Mouse (Mus musculus) kidney, adult 2 months (tissue): ENCODE results near the gene Borcs7. TPM values are rescaled to one million over a fixed set of nuclear protein-coding genes. Genes with fewer than 3 reads are reported as not detected.

Experiments used
- DNase-seq: peaks from one replicate; pipeline ENCODE4 v3.0.0; 2021
- H3K27ac ChIP-seq: fragments of 200-500 bp; 2 replicates; pipeline ENCODE4 v1.5.1; 2012; ENCODE audit warnings: low read depth, low read length, control low read depth, inconsistent platforms; ENCODE audit not compliant: insufficient read depth
- H3K27me3 ChIP-seq: fragments of 200-500 bp; replicated peaks from 2 replicates; pipeline ENCODE4 v1.6.1; 2012; ENCODE audit warnings: mild to moderate bottlenecking, moderate library complexity, low read length, inconsistent platforms; ENCODE audit not compliant: control insufficient read depth, insufficient read depth
- H3K36me3 ChIP-seq: fragments of 200-500 bp; 2 replicates; pipeline ENCODE4 v1.6.1; 2012; ENCODE audit warnings: mild to moderate bottlenecking, moderate library complexity, low read length, inconsistent platforms; ENCODE audit not compliant: control insufficient read depth, insufficient read depth
- H3K4me1 ChIP-seq: fragments of 200-500 bp; 2 replicates; pipeline ENCODE4 v1.6.1; 2011; ENCODE audit warnings: low read length; ENCODE audit not compliant: control insufficient read depth, insufficient read depth
- H3K4me3 ChIP-seq: fragments of 200-500 bp; 2 replicates; pipeline ENCODE4 v1.5.1; 2011; ENCODE audit warnings: mild to moderate bottlenecking, low read depth, low read length, control low read depth; ENCODE audit not compliant: insufficient read depth
- CTCF ChIP-seq: fragments of 200-500 bp; conservative IDR thresholded peaks from 2 replicates; pipeline ENCODE4 v1.5.1; 2011; ENCODE audit warnings: low read depth, mild to moderate bottlenecking, control low read depth, low read length, moderate library complexity, mixed read lengths; ENCODE audit not compliant: insufficient read depth, insufficient read length
- POLR2A ChIP-seq: fragments of 200-500 bp; IDR thresholded peaks from one replicate; pipeline ENCODE4 v1.6.1; 2011; ENCODE audit warnings: low read depth, low read length, control low read depth
- WGBS: fragments of 180-500 bp; shearing (Covaris S2); methylation state at CpG from one replicate; pipeline ENCODE4 v1.1.7; 2018; 5-methylcytosine and 5-hydroxymethylcytosine counted together
- polyA plus RNA-seq: library from polyadenylated mRNA; depleted of rRNA; stranded (reverse); fragments of >200 nt; gene quantifications from 2 replicates; pipeline ENCODE4 v1.2.3, GENCODE M21; 2012

Gene Borcs7
- polyA plus RNA-seq, 1 experiment, result 6.0 TPM

DNA sequence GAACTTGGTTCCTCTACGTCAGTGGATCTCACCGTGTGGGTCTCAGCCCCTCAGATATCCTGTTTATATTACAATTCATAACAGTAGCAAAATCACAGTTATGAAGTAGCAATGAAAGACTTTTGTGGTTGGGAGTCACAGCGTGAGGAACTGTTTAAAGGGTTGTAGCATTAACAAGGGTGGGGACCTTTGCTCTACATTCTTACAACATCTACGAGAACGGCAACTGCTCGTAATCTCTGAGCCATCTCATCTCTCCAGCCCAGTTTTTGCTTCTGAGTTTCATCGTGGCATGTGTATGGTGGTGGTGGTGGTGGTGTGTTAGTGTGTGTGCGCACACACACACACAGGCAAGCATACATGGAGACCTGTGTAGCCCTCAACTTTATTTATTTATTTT is 24.5 kb downstream of the Borcs7 start:
- no peaks in the 10 kb centered on the region for H3K27me3 ChIP-seq
- TF ChIP-seq CTCF (no peak), POLR2A (no peak)
- H3K4me3 ChIP-seq, result no peak overlapping the region
- no peaks in the 10 kb centered on the region; the same call in 1 of the 2 replicates for H3K4me1 ChIP-seq
- H3K36me3 ChIP-seq, result peaks cover 3% of the 10 kb centered on the region; the same call in 1 of the 2 replicates
- no peak overlapping the region for H3K27ac ChIP-seq
- WGBS, result 78% methylated on average over 8 of the region's 8 CpGs
- DNase-seq, result peak; percentile 35

DNA sequence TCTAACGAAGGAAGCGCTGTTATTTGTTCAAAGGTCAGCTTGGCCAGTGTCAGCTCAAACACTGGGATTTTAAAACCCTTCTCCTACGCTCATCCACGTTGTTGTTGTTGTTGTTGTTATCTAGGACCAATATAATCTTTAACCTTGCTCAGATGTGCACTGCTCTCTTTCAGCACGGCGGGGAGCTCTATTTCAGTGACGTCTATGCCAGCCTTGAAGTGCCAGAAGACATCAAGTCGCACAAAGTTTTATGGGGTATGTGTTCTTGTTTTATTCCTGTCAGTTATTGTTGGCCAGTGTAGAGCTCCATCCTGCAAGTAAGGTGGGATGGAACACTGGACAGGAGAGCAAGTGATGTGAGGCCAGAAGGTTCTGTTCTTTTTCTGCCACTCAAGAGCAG is 25.3 kb downstream of the Borcs7 start:
- no peak for DNase-seq
- TF ChIP-seq CTCF (no peak), POLR2A (no peak)
- Histone ChIP-seq H3K27me3 (no peaks in the 10 kb centered on the region), H3K4me3 (no peak overlapping the region), H3K4me1 (no peaks in the 10 kb centered on the region; the same call in 1 of the 2 replicates), H3K27ac (no peak overlapping the region), H3K36me3 (peaks cover 3% of the 10 kb centered on the region)
- 71% methylated on average over 8 of the region's 8 CpGs for WGBS

GRCm38 (mm10) chr19:46718150-46718549 is 28.4 kb downstream of the Borcs7 start:
- Histone ChIP-seq H3K4me3 (no peak overlapping the region), H3K27ac (no peak overlapping the region), H3K27me3 (no peaks in the 10 kb centered on the region), H3K4me1 (no peaks in the 10 kb centered on the region; the same call in 1 of the 2 replicates), H3K36me3 (peaks cover 6% of the 10 kb centered on the region)
- DNase-seq, result no peak
- no peak for TF ChIP-seq CTCF
- TF ChIP-seq POLR2A, result no peak
- 77% methylated on average over 4 of the region's 4 CpGs for WGBS

DNA sequence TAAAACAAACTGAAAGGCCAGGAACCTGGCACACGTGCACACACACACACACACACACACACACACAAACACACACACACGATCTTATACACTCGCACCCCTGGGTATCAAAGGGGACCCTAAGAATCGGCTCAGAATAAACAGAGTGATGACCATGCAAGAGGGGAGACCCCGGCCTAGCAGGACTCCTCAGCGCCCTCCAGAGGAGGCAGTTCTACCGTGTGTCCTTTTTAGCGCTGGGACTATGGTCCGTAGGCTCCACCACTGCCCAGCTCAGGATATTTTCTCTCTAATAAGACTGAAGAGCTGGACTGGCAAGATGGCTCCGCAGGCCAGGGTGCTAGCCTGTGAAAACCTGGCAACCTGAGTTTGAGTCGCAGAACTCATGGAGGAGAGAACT is 34.7 kb downstream of the Borcs7 start:
- Histone ChIP-seq H3K4me1 (no peaks in the 10 kb centered on the region), H3K4me3 (no peak overlapping the region), H3K27ac (no peak overlapping the region), H3K36me3 (peaks cover 3% of the 10 kb centered on the region), H3K27me3 (no peaks in the 10 kb centered on the region)
- no peak for TF ChIP-seq POLR2A
- TF ChIP-seq CTCF, result no peak
- DNase-seq, result no peak
- WGBS, result 78% methylated on average over 11 of the region's 11 CpGs

GRCm38 (mm10) chr19:46726142-46726541 is 36.4 kb downstream of the Borcs7 start:
- no peak overlapping the region for H3K27ac ChIP-seq
- peaks cover 3% of the 10 kb centered on the region for H3K36me3 ChIP-seq
- no peak for TF ChIP-seq POLR2A
- no peak for TF ChIP-seq CTCF
- H3K27me3 ChIP-seq, result no peaks in the 10 kb centered on the region
- whole genome bisulfite sequencing, result 96% methylated on average over 8 of the region's 8 CpGs
- no peak for DNase-seq
- H3K4me3 ChIP-seq, result no peak overlapping the region
- H3K4me1 ChIP-seq, result no peaks in the 10 kb centered on the region

DNA sequence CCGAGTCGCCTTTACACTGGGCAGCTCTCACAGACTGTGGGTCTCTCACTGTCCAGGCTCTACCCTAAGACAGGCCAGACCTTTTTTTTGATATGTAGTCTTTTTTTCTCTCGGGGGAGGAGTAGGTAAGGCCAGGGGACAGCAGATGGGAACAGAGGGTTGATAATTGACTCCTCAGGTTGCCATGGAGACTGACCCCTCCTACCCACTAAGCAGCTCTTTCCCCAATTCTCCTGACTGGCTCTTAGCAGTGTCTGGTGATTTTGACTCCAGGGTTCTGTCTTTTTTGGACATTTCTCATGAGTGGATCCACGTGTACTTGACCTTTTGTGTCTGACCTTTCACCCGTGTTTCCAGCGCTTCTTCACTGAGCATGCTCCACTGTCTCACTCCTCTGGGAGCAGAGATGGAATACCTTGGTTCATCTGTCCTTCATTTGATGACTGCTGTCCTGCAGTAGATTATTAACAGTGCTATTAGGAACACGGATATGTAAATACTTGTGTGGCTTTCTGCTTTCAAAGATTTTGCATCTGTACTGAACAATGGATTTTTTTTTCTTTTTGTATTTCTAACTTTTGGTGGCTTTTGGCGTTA is 37.5 kb downstream of the Borcs7 start:
- peak; percentile 73 for DNase-seq
- Histone ChIP-seq H3K27me3 (no peaks in the 10 kb centered on the region), H3K4me3 (no peak overlapping the region), H3K27ac (no peak overlapping the region), H3K4me1 (no peaks in the 10 kb centered on the region), H3K36me3 (no peaks in the 10 kb centered on the region; the same call in 1 of the 2 replicates)
- 50% methylated on average over 8 of the region's 8 CpGs for WGBS
- no peak for TF ChIP-seq CTCF
- no peak for TF ChIP-seq POLR2A

- WGBS, result 62% methylated on average over 11 of the region's 11 CpGs
- TF ChIP-seq CTCF (no peak), POLR2A (no peak)
- Histone ChIP-seq H3K36me3 (no peaks in the 10 kb centered on the region; the same call in 1 of the 2 replicates), H3K4me1 (no peaks in the 10 kb centered on the region), H3K27ac (no peak overlapping the region), H3K4me3 (no peak overlapping the region), H3K27me3 (no peaks in the 10 kb centered on the region)
- DNase-seq, result no peak
Observed at GRCm38 (mm10) chr19:46727945-46728540, 38.3 kb downstream of the Borcs7 start.
